Mouse (Mus musculus): ENCODE measurements around the gene Mc3r.

The Mc3r gene
- long read RNA-seq, experiment 1 = 0 reads
- long read RNA-seq, experiment 2 = 0 reads

DNA sequence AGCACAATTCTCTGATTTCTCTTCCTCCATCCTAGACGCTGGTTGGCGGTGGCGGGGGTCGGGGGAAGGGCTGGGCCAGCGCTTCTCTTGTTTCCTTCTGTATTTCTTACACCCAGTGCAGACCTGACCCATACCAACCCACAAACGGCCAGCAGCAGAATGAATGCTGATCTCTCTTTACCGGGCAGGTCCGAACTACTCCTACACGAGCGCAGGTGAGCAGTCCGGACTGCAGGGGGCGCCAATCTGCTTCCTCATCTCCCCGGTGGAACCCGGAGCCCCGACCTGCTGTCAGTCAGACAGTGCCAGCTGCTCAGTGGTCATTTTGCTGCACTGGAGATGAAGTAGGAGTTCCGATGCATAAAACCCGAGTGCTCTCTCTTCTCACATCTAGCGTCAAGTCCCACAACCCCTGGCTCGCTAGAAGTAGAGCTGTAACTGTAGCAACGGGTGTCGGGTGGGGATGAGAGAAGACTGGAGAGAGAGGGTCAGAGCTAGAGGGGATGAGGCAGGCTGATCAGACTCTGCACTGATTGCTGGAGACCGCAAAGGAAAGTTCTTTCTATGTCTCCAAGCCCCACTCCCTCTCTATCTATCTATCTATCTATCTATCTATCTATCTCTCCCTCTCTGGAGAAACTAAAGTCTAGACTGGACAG, at the start of gene Mc3r:
TSS of gene Mc3r (plus strand) at position 387 of the 659 bp plus-strand sequence.
- intact Hi-C loops (cut with DNase I) = loop anchor here (2.0 kb wide), 1 partner anchor 81 kb away; no protein-coding TSS in a partner anchor

DNA sequence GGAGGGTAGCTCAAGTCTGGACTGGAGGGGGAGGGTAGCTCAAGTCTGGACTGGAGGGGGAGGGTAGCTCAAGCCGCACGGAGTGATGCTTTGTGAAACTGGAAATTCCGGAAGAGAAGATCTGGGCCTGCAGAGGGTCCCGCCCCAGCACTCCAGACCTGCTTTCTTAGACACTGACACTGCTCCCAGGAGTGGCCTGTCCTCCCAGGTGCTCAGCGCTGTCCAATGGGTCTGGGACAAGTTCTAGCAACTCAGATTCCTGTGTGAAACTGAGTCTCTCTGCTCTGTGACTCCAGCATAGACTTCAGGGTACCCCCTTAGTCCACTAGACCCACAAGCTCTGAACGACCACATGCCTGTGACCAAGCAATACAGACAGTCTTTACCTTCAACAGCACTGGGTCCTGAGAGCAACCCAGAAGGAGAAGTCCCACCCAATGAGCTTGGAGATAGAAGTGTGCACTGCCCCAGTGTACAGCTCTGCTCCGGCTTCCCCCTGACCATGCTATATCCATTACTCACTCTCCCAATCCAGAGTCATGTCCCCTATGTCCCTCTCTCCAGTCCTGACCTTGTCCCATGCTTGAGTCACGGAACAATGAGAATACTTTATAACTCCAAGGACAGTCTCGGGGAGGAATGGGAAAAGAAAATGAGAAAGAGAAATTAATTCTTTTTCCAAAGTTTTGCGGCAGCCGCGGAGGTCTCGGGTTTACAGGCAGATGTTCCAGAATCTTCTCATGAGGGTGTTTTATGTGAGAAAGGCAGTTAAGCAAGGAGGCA, 46.1 kb upstream of the Mc3r start:
- intact Hi-C loops (cut with DNase I) = no loop called here

DNA sequence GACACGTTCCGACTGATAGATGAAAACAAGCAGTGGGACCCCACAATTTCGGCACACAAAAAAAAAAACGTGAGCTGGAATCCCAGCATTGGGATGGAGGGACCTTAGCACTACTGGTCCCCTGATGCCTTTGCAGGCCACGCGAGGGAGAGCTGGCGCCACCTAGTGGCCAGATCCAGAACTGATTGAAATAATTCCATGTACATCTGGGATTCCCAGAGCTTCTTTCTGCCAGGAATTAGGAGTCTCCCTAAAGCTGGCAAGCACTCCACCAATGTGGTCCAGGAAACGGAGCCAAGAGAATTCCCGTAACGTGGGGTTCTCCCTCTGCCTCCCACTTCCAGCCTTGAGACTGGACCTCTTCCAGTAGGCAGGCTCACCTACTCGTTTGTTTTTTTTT, 41.3 kb upstream of the Mc3r start:
- intact Hi-C loops (cut with DNase I) = no loop called here

DNA sequence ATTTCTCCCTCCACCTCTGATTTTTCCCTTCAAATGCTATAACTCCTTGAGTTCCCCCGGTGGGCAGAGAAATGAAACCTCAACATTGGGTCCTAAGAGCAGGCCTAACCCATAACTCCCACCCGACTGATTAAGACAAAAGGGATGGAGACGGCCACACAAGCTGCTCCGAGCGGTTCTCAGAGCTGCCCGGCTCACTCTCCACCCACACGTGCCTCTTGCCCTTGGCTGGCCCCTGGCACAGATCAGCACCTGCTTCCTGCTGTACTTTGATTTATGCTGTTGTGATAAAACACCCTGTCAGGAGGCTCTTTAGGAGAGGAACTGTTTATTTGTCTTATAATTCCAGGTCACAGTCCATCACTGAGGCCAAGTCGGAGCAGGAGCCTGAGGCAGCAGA, 34.8 kb upstream of the Mc3r start:
- intact Hi-C loops (cut with DNase I) = loop anchor here (10.0 kb wide), 2 partner anchors 1299 to 1689 kb away; no protein-coding TSS in a partner anchor

DNA sequence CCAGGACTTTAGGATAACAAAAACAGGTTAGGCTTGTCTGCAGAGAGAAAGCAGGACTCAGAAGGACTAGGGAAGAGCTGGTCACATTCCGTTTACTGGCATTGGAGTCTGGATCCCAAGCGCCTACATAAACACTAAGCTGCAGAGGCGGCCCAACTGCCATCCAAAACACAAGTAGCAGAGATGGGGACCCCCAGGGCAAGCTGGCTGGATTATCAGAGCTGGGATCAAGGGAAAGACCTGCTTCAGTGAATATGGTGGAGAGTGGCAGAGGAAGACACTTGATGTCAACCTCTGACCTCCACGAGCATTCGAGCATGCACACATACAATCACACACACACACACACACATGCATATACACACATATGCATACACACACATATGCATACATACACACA, 34.0 kb upstream of the Mc3r start:
- intact Hi-C loops (cut with DNase I) = loop anchor here (10.0 kb wide), 2 partner anchors 1300 to 1690 kb away; no protein-coding TSS in a partner anchor

DNA sequence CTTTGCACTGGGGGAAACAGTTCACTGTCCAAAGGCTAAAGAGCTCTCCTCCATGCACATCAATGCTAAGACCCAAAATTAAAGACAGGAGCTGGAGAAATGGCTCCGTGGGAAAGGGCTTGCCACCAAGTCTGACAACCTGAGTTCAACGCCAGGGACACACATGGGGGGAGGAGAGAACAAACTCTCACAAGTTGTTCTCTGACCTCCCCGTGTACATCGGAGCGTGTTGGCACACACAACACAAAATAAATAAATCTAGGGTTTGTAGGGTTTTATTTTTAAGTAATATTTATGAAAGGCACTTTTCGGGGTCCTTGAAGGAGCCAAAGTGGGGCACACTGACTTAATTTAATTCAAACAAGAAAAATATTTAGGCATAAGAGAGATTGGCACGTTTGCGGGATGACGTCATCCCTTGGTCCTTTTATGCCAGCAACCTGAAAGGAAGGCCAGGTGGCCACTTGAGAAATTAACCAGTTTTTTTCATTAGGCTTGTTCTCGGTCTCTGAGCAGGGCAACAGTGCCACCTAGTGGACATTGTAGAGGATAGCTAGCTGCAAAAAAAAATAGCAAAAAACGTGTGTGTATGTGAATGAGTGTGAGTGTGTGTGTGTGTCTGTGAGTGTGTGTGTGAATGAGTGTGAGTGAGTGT, 32.7 kb upstream of the Mc3r start:
- intact Hi-C loops (cut with DNase I) = loop anchor here (2.0 to 10.0 kb wide), 4 partner anchors 723 to 1691 kb away; no protein-coding TSS in a partner anchor

DNA sequence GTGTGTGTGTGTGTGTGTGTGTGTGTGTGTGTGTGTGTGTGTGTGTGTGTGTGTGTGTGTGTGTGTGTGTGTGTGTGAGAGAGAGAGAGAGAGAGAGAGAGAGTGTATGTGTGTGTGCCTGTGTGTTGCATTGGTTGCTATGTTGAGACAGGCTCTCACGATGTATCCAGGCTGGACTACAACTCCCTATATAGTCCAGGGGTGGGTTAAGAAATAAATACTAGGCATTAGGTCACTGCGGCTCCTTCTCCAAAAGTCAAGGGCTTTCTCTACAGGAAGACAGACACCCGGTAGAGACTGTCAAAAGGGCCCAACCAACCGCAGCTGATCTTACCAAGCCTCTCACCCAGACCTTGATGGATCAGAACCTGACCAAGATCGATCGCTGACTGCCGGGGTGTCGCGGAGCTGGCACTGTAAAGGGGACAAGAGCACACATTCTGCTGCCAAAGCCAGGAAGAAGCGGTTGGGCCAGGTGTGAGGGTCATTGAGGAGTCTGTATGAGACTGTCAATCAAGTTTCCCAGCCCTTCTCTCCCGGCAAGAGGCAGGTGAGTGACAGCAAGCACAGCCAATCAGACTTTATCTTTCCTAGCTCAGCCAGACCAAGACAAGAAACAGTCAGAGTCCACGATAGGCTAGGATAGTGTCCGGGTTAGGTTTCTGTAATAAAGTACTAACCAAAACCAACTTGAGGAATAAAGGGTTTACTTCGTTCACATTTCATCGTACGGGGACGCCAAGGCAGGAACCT, 32.0 kb upstream of the Mc3r start:
- intact Hi-C loops (cut with DNase I) = loop anchor here (2.0 to 10.0 kb wide), 4 partner anchors 724 to 1692 kb away; no protein-coding TSS in a partner anchor

DNA sequence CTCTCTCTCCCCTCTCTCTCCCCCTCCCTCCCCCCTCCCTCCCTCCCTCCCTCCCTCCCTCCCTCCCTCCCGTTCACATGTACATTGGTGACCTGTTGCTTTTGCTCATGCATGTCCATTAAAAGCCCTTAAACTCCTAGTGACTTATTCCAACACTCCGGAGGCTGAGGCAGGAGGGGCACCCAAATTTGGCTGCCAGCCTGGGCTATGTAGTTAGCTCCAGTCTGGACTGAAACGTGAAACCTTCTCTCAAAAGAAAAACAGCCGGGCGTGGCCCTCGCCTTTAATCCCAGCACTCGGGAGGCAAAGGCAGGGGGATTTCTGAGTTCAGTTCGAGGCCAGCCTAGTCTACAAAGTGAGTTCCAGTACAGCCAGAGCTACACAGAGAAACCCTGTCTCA, 30.4 kb upstream of the Mc3r start:
- intact Hi-C loops (cut with DNase I) = loop anchor here (2.0 to 10.0 kb wide), 4 partner anchors 726 to 1693 kb away; no protein-coding TSS in a partner anchor

DNA sequence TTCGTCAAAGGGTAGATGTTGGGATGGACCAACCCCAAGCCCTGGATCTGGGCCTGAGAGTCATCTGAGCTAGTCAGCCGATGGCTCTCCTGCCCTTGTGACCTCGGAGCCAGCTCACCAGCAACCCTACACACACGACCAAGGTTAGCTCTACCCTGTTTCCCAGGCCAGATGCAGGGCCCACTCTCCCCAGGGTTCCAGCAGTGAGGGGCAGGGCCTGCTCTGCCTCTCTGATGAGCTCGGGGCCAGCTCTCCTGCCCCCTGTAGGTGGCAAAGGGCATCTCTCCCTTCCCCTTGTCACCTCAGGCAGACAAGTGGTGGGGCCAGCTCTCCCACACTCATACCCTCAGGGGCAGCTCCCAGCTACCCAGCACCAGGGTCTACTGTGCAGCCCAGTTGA, 29.1 kb upstream of the Mc3r start:
- intact Hi-C loops (cut with DNase I) = loop anchor here (5.0 to 10.0 kb wide), 3 partner anchors 727 to 1694 kb away; no protein-coding TSS in a partner anchor

DNA sequence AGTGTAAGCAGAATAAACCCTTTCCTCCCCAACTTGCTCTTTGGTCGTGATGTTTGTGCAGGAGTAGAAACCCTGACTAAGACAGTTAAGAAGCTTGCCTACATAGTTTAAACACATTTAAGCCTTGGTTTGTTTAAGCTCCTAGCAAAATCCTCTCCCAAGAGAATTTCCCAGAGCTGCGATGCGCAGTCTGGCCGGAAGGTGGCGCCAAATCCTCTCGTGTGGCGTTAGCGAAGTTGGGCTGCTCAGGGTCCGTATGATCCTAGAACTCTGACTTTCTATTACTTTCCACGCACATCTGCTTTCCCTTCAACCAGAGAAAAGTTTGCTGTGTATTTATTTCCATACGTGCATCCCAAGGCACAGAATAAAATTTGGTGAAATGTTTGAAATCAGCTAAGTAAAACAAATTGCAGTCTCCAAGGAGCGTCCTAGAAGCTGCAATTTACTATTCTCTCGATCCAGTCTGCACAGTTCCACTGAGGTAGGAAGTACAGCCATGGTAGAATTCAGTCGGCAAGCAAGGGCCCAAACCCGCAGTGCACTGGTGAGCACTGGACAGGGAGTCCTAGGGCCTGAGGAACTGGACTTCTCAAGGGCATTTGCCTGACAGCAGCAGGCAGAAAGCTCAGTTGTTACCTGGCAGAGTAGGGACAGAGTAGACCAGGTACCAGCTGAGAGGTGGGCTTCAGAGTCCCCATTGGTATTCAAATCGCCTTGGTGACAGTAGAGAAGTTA, 26.5 kb upstream of the Mc3r start:
- intact Hi-C loops (cut with DNase I) = loop anchor here (10.0 kb wide), 1 partner anchor 223 kb away; the partner anchor contains the start of gene Rtf2

DNA sequence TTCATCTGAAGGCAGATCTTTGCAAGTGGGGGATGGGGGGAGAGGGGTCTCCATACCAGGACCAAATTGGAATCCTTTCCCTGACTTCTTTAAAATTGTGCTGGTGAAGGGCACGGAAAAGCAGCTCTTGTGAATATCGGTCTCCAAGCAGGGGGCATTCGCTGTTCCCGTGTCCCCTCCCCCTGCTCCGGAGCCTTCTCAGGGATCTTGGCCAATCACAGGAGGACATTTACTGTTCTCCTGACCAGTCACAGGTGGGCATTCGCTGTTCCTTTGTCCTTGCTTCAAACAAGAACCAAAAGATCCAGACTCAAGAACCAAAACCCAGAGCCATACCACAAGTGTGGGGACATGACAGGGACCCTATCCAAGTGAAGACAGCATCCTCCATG, 25.9 kb upstream of the Mc3r start:
- intact Hi-C loops (cut with DNase I) = loop anchor here (10.0 kb wide), 1 partner anchor 222 kb away; the partner anchor contains the start of gene Rtf2

DNA sequence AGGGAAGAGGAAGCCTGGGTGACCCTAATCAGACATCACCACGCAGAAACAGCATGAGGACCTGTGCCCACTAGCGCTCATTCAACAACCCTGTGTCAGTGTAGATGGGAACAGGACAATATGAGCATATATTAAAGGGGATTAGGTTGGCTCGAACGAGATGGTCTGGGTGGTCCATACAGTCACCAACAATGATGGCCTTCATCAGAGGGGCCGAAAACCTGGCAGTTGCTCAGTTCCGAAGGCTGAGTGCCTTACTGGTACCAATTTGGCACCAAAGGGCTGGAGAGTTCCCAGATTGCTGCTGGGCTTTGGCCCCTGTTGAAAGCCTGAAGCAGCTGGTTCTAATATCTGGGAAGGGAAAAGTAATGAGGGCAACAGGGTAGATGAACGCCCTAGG, 25.4 kb upstream of the Mc3r start:
- intact Hi-C loops (cut with DNase I) = loop anchor here (10.0 kb wide), 1 partner anchor 222 kb away; the partner anchor contains the start of gene Rtf2

DNA sequence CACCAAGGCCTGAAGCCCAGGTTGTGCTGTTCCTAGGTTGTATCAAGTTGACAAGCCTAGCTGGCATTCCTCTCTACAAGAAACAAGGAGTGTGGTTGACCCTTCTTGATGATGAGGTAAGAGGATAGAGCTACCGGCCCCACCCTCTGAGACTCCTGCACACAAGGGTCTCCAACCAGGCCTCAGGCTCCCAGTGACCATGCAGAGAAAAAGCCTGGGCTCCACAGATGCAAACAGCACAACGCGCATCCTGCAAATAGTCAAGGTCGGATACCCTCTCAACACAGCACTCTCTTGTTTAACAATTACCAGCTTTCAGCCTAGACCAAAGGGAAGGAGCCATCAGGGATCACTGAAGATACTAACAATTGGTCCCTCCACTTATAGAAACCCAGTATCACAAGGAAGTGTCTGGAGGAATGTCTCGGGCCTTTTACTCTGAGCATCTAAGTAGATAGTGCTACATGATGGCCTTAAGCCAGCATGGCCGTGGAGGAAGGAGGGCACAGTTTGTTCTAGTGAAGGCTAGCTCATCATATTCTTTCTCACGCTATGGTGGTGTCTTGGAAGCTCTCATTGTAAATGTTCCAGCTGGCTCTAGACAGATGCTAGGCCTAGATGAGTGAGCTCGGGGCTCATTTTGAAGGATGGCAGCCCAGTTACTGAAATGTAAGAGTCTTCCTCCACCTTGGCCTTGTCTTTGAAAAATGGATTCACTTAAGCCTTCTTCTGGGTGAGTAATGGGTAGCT, 24.7 kb upstream of the Mc3r start:
- intact Hi-C loops (cut with DNase I) = loop anchor here (10.0 kb wide), 1 partner anchor 221 kb away; the partner anchor contains the start of gene Rtf2

DNA sequence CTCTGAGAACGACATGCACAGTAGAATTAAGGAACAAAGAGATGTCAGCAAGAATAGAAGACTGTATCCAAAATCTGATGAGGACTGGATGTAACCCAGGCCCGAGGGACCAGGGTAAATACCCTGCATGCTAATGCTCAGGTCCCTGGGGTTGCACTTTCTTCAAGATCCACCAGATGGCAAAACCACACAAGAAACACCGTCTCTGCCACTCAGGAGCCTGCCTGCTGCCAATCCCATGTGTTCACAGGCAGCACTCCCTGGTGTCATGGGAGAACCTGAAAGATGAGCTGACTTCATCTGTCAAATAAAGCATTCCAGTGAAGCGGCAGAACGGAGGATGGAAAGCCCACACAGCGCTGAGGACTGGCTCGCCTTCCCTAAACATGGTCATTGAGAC, 21.3 kb upstream of the Mc3r start:
- intact Hi-C loops (cut with DNase I) = loop anchor here (2.0 to 10.0 kb wide), 2 partner anchors 102 to 218 kb away; partner anchors contain the start of gene Rtf2

DNA sequence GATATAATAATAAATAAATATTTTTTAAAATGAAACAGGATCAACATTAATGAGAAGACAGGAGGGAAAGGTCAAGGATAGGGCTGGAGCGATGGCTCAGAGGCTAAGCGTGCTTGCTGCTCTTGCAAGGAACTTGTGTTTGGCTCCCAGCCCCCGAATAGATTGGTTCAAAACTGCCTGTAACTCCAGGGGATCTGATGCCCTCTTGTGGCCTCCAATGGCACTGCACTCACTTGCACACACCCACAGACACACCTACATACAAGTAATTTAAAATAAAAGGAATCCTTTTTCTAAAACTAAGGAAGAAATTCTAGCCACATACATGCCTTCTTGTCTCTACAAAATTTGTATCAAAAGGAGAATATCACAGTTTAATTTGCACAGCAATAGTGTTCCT, 20.5 kb upstream of the Mc3r start:
- intact Hi-C loops (cut with DNase I) = loop anchor here (2.0 to 10.0 kb wide), 2 partner anchors 101 to 217 kb away; partner anchors contain the start of gene Rtf2

DNA sequence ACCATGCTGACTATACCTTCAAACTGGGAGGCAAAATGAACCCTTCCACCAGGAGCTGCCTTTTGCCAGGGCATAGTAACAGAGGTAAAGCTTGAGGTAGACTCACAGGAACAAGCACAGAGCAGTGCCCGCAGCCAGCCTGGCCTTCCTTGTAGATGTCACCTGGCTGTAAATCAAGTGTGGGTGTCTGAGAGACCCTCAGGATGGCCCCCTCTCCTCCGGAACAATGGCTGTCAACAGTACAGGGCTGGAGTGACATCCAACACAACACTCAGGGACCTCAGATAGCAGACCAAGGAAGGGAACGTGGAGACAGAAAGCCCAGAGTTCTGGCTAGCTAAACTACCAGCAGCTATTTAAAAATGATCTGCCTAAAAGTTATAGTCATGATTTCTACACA, 19.1 kb upstream of the Mc3r start:
- intact Hi-C loops (cut with DNase I) = loop anchor here (10.0 kb wide), 1 partner anchor 216 kb away; the partner anchor contains the start of gene Rtf2

DNA sequence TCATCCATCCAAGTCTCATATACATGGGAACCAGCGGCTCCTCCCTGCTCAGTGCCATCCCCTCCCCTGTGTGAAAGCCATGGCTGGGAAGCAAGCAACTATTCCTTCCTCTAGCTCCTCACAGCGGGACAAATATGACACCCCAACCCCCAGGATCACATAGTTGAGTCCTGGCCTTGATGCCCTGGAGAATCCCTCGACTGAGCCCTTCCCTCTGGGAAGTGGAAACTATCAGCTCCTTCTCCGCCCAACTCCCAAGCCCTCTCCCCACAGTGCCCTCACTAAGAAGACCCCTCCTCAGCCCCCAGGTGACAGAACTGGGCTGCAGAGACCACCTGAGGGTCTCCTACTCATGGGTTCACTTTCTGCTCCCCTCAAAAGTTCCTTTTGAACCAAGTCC, 18.2 kb upstream of the Mc3r start:
- intact Hi-C loops (cut with DNase I) = no loop called here

DNA sequence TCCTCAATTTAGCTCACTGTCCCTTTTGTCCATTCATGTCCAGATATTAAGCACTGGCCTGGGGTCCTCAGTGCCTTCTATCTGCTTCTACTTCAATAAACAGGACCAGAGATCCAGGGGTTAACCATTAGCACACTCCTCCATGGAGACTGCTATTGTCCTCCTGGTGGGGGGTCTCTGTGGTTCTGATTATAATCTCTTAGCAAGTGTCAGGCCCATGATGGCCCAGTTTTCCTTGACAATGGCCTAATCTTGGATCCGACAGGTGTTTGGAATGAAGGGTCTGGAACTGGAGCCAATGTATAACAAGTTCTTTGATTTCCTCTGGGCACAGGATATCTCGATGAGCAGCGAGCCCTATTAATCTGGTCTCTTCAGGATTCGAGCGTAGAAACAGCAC, 10.1 kb upstream of the Mc3r start:
- intact Hi-C loops (cut with DNase I) = no loop called here

DNA sequence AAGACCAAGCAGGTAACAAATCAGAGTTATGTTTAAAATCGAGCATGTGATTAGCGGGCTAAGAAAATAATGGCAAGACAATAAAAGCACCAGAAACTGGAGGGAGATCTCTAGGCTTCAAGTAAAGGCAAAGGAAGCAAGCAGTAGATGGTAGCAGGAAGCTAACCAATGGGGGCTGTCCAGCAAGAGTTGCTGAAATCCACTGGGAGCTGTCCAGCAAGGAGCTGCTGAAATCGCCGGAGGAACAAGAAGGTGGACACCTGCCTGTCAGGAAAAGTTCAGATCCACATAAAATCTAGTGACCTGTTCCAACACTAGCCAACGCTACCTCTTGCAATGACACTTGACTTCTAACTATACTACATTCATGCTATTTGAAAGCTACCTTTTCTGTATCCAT, 7.3 kb upstream of the Mc3r start:
- intact Hi-C loops (cut with DNase I) = no loop called here
